Mouse (Mus musculus) cerebellum, adult 18-20 months (tissue): ENCODE data around the gene Mypn.

Experiments used
- DNase-seq, 2 experiments: peaks; one replicate each; pipeline ENCODE4 v3.0.0; 2021

Mypn gene

GRCm38 (mm10) chr10:63192736-63193135, 11.0 kb downstream of the Mypn start:
- DNase-seq: no peak

GRCm38 (mm10) chr10:63192276-63192675, 11.5 kb downstream of the Mypn start:
- no peak for DNase-seq

DNA sequence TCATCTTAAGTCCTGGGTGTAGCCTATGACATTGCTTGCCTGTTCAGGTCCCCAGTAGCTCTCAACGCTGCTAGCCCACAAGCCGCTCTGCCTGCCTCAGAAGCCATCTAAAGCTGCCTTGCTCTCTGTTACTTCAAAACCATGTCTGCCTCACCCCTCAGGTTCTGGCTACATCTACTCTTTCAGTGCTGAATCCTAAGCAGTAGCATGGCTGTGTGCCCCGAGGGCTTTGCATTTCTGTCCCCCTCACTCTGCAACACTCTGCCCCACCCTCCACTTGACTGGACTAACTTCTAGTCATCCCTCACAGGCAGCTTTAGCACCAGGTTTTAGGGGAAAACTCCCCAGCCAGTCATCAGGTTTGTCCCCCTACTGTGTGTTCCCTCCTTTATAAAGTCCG, 19.3 kb downstream of the Mypn start:
- DNase-seq: no peak

- no peak for DNase-seq
Measured at GRCm38 (mm10) chr10:63182177-63182768, 21.5 kb downstream of the Mypn start.

DNA sequence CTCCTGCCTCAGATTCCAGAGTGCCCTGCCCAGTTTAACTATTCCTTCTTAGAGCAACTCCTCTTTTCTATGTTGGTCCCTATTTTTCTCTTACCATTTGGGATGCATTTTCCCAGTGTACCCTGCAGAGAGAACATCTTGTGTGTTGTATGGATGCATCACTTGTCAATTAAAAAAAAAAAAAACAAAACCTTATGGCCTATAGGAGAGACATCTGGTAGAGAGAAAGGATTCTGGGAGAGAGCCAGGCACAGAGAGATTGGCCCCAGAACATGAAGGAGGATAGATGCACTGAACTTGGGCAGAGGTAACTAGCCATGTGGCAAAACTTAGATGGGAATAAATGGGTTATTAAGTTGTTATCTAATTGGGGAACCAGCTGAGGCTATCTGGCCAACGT, 22.6 kb downstream of the Mypn start:
- DNase-seq: no peak

GRCm38 (mm10) chr10:63179524-63179923, 24.2 kb downstream of the Mypn start:
- DNase-seq: no peak

GRCm38 (mm10) chr10:63178318-63178717, 25.4 kb downstream of the Mypn start:
- no peak for DNase-seq

DNA sequence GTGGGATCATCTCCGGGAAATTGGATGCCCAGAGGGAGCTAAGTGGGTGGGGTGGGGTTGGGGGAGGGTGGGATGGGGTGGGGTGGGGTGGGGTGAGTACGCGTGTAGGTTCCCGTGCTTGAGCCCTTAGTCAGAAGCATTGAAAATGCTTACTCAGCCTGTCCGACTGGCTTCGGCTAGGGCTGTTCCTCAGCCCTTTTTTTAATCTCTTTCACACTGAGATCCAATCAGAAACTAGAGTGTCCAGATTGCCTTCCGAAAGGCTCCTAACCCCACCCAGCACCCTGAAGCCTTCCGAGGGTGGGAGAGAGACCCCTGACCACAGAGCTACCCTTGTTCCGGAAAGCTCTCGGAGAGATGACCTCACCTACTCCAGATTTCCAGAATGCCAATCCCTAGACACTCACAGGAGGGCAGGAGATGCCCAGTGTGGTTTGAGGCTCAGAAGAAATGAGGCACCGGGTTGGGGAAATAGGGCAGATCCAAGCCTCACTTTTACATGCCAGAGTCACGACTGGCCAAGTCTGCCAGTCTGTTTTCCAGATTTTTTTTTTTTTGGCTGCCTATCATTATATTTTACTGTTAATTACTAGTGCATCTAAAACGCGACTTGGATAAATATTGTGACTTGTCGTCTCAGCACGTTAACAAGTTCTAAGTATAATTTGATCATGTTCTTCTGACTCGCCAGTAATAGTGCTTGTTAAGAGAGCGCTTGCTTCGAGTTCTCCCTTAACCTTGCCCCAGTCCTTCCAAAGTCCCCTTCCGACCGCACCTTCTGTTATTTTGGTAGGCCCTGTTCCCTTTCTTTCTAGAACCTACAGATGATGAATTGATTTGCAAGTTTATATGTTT, 26.2 kb downstream of the Mypn start:
- no peak for DNase-seq

GRCm38 (mm10) chr10:63176471-63176931, 27.3 kb downstream of the Mypn start:
- no peak for DNase-seq

DNA sequence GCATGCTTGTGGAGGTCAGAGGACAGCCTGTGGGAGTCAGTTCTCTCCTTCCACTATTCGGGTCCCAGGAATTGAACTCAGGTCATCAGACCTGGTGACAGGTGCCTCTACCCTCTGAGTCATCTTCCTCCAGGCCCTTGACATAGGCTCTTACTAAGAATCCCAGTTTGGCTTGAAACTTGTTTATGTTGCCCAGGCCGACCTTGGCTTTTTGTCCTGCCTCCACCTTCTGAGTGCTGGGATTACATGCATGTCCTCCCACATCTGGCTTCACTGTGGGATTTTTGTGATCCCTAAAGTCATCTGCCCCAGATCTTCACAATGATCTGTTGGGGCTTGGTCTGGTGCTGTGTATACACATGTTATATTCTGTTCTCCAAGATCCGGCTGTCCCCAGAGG, 31.7 kb downstream of the Mypn start:
- no peak for DNase-seq

- DNase-seq: no peak
Measured at GRCm38 (mm10) chr10:63169503-63169902, 34.2 kb downstream of the Mypn start.

GRCm38 (mm10) chr10:63168124-63168523, 35.6 kb downstream of the Mypn start:
- no peak for DNase-seq

DNA sequence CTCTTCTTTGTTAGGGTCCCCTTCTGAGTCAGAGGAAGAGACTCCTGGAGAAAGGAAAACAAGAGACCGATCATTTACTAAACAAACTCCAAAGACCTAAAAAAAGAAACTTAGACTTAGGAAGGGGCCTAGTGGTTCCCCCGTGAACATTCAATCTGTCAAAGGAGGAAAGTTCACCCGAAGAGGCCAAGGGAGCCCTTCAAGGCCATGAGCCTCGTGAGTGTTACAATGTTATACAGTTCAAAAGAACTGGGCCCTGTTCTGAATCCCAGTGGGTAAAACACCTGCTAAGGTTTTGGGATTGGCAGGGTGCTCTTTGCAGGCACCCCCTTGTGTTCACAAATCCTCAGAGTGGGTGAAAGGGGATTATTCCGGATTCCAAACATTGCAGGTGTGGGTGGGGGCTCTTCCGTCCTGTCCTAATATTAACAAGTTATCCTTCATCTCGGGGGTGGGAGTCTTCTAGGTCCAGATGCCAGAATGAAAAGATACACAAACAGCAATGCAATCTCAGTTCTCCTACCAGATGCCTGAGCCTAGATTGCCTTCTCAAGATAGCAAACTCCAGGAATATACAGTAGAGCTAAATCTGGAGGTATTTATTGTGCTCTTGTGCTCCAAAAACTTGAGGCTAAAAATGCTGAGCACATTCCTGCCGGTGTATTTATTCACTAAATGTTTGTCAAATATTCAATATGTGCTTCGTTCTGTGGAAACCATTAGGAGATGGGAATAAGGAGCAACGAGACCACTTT, 36.3 kb downstream of the Mypn start:
- no peak for DNase-seq

DNA sequence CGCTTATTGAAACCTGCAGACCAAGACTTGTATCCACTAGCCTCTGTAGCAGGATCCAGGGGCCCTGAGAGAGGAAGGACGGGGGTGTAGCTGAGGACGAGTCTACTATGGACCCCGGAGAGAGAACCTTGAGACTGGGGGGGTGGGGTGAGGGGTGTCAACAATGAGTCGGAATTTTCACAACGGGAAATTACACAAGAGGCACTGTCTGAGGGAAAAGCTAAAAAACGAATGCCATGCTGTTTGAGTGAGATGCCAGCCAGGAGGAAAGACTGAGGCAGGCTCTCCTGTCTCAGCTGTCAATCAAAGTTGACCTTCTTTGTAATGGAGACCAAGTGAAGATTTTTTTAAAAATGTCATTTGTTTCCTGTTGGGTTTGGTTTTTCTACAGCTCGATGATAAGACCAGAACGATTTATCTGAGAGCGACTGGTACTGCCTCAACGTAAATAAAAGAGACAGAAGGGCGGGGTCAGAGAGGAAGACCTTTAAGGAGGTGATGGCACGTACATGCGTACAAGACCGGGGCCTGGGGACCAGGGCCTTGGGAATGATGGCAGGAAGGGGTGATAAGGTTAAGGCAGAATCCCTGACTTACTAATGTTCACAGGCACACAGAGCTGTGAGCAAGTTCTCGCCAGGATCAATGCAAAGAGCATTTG, 37.9 kb downstream of the Mypn start:
- no peak for DNase-seq

DNA sequence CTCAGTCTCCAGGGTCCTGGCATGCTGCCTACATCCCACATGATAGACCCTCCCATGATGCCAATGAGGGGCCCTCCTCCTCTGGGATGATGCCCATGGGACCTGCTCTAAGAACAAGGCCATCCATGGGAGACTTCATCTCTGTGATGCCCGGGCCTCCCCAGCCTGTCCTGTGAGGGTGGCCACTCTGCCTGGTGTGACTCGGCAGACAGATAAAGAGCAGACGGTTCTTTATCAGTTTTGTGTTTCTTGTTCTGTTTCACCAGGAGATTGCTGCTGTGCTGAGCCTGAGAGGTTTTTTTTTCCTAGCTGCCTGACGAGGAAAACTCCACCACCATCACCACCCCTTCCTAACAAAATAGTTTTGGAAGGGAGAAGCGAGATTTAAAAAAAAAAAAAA, 42.5 kb downstream of the Mypn start:
- no peak for DNase-seq

DNA sequence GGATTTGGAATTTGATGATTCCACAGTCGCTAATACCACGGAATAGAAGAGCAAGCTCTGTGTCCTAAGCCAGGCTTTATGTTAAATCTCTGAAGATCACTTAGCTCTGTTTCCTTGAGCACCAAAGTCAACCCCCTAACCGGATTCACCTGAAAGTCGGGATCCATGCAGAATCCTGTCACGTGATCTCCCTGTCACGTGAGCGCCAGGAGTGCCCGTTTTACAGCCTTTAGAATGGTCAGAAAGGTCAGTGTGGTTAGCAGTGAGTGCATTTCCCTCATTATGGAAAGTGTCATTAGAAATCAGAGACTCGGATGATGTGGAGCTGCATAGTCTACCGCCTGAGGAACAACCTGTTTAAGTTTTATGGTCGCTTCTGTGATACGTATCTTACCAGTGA, 43.1 kb downstream of the Mypn start:
- no peak for DNase-seq

DNA sequence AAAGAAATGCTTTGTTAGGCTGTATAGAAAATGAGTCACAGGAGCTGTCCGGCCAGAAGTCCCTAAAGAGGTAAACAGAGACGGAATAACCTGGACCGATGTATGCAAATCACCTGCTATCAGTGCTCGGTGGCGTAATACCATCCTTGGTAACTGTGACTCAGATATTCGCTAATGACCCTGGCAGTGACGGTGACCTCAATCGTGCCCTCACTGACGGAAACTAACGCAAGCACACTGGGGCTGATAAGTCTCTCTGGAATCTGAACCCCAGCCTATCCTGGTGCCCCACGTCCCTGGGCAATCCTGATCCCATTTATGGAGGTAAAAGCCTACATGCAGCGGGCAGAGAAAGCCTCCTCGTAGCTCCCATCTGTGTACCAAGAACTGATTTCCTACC, 45.6 kb downstream of the Mypn start:
- no peak for DNase-seq

DNA sequence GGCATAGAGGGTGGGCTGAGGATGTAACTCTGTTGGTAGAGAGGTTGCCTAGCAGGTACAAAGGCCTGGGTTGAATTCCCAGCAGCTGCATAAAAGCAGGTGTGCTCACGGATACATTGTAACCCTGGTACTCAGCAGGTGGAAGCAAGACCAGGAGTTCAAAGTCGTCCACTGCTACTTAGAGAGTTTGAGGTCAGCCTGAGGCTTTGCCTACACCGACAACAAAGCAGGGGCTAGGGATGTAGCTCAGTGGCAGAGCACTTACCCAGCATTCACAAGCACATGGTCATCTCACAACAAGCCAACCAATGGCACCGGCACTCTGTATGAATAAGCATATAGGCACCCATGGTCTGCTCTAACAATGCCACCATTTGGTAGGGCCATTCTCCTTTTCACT, 46.3 kb downstream of the Mypn start:
- no peak for DNase-seq

- DNase-seq: no peak
Measured at GRCm38 (mm10) chr10:63156919-63157318, 46.8 kb downstream of the Mypn start.

GRCm38 (mm10) chr10:63156351-63156750, 47.4 kb downstream of the Mypn start:
- no peak for DNase-seq

GRCm38 (mm10) chr10:63155668-63156350, 47.9 kb downstream of the Mypn start:
- DNase-seq: no peak

- DNase-seq: no peak
Measured at GRCm38 (mm10) chr10:63154726-63155125, 49.0 kb downstream of the Mypn start.

DNA sequence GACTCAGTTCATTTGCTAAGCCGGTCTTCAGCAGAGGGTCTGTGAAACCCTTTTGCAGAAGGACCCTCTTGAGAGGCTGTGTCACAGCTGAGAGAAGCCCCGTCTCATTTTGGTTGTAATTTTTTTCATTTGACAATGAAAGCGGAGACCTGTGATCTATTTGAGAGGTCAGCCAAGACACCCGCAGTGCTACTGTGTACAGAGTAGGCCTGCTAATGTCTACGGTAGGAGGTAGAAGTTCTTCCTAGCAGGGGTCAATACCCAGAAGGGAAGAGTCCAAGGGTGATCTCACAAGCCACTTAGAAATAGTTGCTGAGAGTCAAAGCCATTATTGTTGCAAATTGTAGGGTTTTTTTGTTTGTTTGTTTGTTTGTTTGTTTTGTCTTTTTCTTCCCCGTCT, 49.5 kb downstream of the Mypn start:
- no peak for DNase-seq
